Mouse (Mus musculus) forebrain, embryonic 15.5 days (tissue): Measurements from ENCODE around the gene Fgf8. TPM values are rescaled to one million over a fixed set of nuclear protein-coding genes. Genes with fewer than 3 reads are reported as not detected.

Experiments used
- ATAC-seq: fragments of 200-750 bp; cut with Nextera tagmentation; replicated peaks from 2 replicates; pipeline ENCODE4 v1.8.0; 2017; ENCODE audit warnings: mild to moderate bottlenecking, moderate TSS enrichment, moderate library complexity
- H3K27ac ChIP-seq: fragments of 300-500 bp; sonication (generic); replicated peaks from 2 replicates; pipeline ENCODE4 v1.5.1; 2015; ENCODE audit warnings: mild to moderate bottlenecking, inconsistent platforms
- H3K27me3 ChIP-seq: fragments of 300-500 bp; sonication (generic); 2 replicates; pipeline ENCODE4 v1.6.1; 2015; ENCODE audit warnings: inconsistent platforms
- H3K36me3 ChIP-seq: fragments of 300-500 bp; sonication (generic); 2 replicates; pipeline ENCODE4 v1.6.1; 2015; ENCODE audit warnings: mild to moderate bottlenecking, inconsistent platforms
- H3K4me1 ChIP-seq: fragments of 300-500 bp; sonication (generic); 2 replicates; pipeline ENCODE4 v1.6.1; 2015; ENCODE audit warnings: inconsistent platforms
- H3K4me2 ChIP-seq: fragments of 300-500 bp; sonication (generic); replicated peaks from 2 replicates; pipeline ENCODE4 v1.6.1; 2015; ENCODE audit warnings: mild to moderate bottlenecking, inconsistent platforms
- H3K4me3 ChIP-seq: fragments of 300-500 bp; sonication (generic); 2 replicates; pipeline ENCODE4 v1.5.1; 2015; ENCODE audit warnings: mild to moderate bottlenecking, inconsistent platforms
- H3K9ac ChIP-seq: fragments of 300-500 bp; sonication (generic); replicated peaks from 2 replicates; pipeline ENCODE4 v1.6.1; 2015; ENCODE audit warnings: mild to moderate bottlenecking, inconsistent platforms
- H3K9me3 ChIP-seq: fragments of 300-500 bp; sonication (generic); 2 replicates; pipeline ENCODE4 v1.6.1; 2016; ENCODE audit warnings: inconsistent platforms
- WGBS: fragments of 180-500 bp; shearing (Covaris S2); methylation state at CpG from one replicate; pipeline ENCODE4 v1.1.7; 2015; ENCODE audit warnings: mixed read lengths; 5-methylcytosine and 5-hydroxymethylcytosine counted together
- polyA plus RNA-seq: library from polyadenylated mRNA; unstranded; fragments of >200 nt; fragmentation: Nextera tagmentation; extraction: Ambion mirVana; gene quantifications from 2 replicates; pipeline ENCODE4 v1.2.1, GENCODE M21; 2015

The Fgf8 gene
- polyA plus RNA-seq, 1 experiment from 2014 or later, result 0.90 TPM

DNA sequence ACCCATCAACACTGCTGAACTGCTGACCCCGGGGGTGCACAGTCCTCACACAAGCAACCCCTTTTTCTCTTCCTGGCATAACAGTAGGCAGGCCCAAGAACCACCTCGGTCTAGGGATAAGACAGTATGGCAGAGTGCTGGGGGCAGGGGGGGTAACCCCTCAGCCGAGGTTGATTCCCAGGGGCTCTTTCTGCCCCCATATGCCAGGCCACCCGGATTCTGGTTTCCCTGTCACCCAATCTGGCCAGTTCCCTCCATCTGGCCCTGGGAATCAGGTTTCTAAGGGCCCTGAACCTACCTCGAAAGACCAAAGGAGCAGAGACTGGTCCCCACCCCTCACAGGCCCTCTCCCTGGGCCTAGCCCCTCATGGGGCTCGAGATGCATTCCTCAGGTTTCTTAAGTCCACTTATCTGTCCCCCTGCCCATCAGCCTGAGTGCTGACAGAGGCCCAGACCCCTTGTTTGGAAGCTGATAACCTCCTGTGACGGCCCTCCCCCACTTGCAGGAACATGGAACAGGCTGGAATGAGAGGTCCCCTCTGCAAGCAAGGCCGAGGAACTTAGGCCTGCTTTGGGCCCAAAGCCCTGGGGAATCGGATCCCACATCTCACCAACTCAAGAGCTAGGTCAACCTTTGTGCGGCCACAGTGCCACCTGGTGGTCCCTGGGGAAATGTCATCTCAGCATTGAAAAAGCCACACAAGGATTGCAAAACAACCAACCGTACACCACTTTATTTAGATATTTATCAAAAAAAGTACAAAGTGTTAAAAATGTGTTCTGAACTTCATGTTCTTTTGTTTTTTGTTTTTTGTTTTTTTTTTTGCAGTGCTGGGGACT is 4.5 kb upstream of the Fgf8 start:
- peaks cover 11% of the 10 kb centered on the region for H3K36me3 ChIP-seq
- H3K4me3 ChIP-seq, result no peak overlapping the region
- H3K27me3 ChIP-seq, result peaks cover 42% of the 10 kb centered on the region
- no peak overlapping the region for H3K9ac ChIP-seq
- 37% methylated on average over 11 of the region's 11 CpGs for WGBS
- ATAC-seq, result peak; percentile 32; the same call in 1 of the 2 replicates
- H3K9me3 ChIP-seq, result no peaks in the 10 kb centered on the region
- H3K27ac ChIP-seq, result no peak overlapping the region
- no peak overlapping the region for H3K4me2 ChIP-seq
- peaks cover 46% of the 10 kb centered on the region for H3K4me1 ChIP-seq

DNA sequence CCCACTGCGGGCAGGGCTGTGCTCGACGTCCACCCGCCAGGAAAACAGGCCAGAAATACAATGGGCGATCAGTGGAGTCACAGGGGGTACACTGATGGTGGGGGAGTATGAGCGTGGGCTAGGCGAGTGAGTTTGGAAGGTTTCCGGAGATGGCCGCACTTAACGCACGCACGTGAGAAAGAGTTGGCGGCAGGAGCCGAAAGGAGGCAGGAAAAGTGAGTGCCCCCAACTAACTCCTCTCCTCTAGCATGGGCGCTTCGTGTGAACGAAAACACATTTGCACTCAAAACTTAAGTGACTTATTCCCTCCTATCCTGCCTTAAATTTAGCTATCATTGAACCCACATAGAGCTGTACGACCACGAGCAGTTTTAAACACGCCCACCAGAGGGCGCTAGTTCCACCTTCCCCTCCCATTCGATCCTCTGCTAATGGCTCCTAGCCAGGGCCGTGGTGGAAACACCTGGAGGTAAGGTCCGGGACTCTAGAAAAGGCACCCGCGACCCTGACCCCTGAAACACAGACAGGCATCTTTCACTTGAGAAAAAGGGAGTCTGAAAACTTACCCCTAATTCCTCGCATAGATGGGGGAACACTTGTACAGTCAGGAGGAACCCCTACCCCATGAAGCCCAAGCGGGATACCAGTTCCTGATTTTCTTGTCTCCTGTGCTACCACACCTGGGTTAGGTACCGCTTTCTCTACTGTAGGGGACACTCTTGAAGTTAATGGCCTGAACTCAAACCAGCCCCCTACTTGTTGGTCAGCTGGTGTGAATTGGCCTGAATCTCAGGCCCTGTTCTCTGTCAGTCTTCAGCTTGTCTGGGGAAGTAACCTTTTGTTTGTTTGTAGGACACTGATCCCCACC is 3.7 kb upstream of the Fgf8 start:
- H3K9me3 ChIP-seq, result no peaks in the 10 kb centered on the region
- no peak for ATAC-seq
- 10% methylated on average over 29 of the region's 29 CpGs for WGBS

DNA sequence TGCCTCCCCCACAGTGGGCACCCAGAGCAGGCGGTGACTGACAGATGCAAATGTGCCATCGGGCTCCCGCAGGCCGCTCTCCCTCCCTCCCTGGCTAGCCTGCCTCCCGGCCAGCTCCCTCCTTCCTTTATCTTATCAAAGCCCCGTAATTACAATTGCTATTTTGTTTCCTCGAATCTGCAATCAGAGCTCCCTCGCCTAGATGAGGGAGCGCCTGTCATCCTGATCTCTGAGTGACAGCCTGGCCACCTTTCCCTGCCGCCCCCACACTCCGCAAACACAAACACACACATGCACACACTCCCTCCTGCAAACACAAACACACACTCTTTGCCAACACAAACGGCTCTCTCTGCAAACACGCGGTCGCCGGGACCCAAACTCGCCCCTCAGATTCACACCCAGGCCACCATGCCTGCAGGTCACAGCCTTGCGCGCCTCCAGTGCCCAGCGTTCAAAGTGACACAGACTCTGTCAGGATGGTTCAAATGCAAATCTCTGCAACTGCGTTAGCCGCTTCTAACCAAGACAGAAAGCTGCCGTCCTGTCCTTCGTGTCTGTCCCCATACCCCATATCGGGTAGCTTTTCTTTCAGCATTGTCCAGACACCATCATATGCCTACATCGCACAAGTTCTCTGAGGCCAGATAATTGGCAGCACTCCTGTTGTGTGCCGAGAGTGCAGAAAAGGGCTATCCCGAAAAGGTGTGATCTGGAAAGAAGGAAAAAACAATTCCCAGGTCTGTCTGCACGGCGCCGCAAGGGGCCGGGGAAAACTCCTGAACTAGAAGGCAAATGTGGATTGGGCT is 2.8 kb upstream of the Fgf8 start:
- Histone ChIP-seq H3K4me1 (peaks cover 56% of the 10 kb centered on the region), H3K4me3 (no peak overlapping the region), H3K9me3 (no peaks in the 10 kb centered on the region), H3K4me2 (no peak overlapping the region), H3K9ac (no peak overlapping the region), H3K36me3 (no peaks in the 10 kb centered on the region; the same call in 1 of the 2 replicates), H3K27ac (no peak overlapping the region), H3K27me3 (peaks cover 59% of the 10 kb centered on the region)
- no peak for ATAC-seq
- WGBS, result 2% methylated on average over 32 of the region's 32 CpGs

More for the DNA sequence above, 3.7 kb upstream of the Fgf8 start:
- H3K4me2 ChIP-seq, result no peak overlapping the region
- H3K4me1 ChIP-seq, result peaks cover 54% of the 10 kb centered on the region
- no peak overlapping the region for H3K4me3 ChIP-seq
- H3K9ac ChIP-seq, result no peak overlapping the region
- no peak overlapping the region for H3K27ac ChIP-seq
- peaks cover 51% of the 10 kb centered on the region for H3K27me3 ChIP-seq
- peaks cover 3% of the 10 kb centered on the region for H3K36me3 ChIP-seq

DNA sequence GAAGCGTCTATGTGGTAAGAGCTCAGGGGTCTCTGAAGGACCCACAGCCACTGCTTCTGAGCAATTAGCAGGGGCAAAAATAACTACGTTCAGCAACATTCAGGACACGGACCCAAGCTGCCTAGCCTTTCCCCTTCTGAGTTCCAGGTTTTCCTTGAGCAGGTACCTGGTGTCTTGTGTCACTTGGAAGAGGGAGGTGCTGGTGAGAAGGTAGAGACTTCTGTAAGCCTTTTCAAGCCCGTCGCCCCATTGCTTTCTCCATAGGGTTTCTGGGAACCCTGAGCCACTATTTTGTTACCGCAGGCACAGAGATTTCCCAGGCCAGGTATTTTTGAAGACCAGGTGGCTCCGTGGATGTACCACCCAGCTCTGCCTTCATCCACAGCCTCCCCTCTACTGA is 904 bp upstream of the Fgf8 start:
- peaks cover 45% of the 10 kb centered on the region for H3K4me1 ChIP-seq
- H3K4me2 ChIP-seq, result no peak overlapping the region
- no peak for ATAC-seq
- H3K36me3 ChIP-seq, result no peaks in the 10 kb centered on the region
- no peak overlapping the region for H3K27ac ChIP-seq
- H3K4me3 ChIP-seq, result no peak overlapping the region; the same call in 1 of the 2 replicates
- no peaks in the 10 kb centered on the region for H3K9me3 ChIP-seq
- no peak overlapping the region for H3K9ac ChIP-seq
- WGBS, result 16% methylated on average over 7 of the region's 7 CpGs
- H3K27me3 ChIP-seq, result peaks cover 74% of the 10 kb centered on the region

DNA sequence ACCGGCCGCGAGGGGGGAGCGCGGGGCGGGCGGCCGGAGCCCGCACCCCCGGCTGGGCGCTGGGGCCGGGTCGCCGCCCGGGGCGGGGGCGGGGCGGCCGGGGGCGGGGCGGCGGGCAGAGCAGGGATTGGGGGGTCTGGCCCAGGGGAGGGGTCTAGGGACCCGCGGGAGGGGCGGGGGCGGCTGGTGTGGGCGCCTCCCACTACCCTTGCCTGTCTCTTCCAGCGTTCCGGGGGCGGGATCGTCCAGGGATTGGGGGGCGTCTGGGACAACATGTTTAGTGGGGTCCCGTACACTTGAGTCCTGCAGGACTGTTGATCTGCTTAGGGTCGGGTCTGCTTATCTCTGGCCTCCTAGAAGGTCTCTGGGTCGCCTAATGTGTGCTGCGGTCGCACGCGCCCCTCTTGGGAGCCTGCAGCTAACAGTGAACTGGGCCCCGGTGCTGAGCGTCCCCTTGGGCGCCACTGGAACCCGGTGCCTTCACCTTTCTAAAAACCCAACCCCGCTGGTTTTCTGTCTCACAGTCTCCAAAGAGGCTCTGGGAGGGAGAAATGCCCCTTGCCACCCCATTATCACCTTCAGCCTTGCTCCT is 365 bp upstream of the Fgf8 start:
- peaks cover 79% of the 10 kb centered on the region for H3K27me3 ChIP-seq
- peaks cover 40% of the 10 kb centered on the region for H3K4me1 ChIP-seq
- 3% methylated on average over 20 of the region's 44 CpGs for WGBS
- no peak for ATAC-seq
- H3K36me3 ChIP-seq, result no peaks in the 10 kb centered on the region
- peak overlapping the region; percentile 28; the same call in 1 of the 2 replicates for H3K9ac ChIP-seq
- H3K9me3 ChIP-seq, result no peaks in the 10 kb centered on the region
- peak overlapping the region; percentile 41 for H3K4me3 ChIP-seq
- H3K4me2 ChIP-seq, result peak overlapping the region; percentile 68
- no peak overlapping the region for H3K27ac ChIP-seq

DNA sequence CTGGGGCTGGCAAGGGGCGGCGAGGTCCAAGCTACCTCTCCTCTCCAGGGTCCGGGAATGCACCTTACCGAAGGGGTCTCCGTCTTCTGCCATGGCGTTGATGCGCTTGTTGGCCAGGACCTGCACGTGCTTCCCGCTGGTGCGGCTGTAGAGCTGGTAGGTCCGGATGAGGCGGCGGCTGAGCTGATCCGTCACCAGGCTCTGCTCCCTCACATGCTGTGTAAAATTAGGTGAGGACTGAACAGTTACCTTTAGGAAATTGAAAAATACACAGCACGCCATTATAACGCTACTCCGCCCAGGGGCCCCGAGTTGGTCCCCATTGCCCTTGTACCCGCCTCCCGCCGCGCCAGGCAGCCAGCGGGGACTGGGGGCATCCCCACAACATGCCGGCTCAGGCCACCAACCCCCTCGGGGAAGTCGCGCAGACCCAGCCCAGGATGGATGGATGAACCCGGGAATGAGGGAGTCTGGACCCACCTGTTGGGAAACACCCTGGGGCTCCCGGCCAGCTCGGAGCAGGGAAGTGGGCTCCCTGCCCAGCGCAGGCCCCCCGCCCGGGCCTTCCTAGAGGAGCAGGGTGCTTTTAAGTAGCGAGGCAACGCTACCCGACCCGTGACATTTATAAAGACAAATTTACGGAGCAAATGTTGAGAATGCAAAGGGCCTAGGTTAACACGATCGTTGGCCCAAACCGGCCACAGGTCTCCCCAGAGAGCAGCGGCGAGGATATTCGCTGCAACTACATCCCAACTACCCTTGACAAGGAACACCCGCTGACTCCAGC is 1.1 kb downstream of the Fgf8 start:
- 1% methylated on average over 45 of the region's 45 CpGs for WGBS
- Histone ChIP-seq H3K4me2 (no peak overlapping the region), H3K27ac (no peak overlapping the region), H3K4me1 (peaks cover 43% of the 10 kb centered on the region), H3K9me3 (no peaks in the 10 kb centered on the region), H3K36me3 (no peaks in the 10 kb centered on the region), H3K4me3 (peak overlapping the region; percentile 41; the same call in 1 of the 2 replicates), H3K9ac (no peak overlapping the region), H3K27me3 (peaks cover 93% of the 10 kb centered on the region)
- no peak for ATAC-seq

DNA sequence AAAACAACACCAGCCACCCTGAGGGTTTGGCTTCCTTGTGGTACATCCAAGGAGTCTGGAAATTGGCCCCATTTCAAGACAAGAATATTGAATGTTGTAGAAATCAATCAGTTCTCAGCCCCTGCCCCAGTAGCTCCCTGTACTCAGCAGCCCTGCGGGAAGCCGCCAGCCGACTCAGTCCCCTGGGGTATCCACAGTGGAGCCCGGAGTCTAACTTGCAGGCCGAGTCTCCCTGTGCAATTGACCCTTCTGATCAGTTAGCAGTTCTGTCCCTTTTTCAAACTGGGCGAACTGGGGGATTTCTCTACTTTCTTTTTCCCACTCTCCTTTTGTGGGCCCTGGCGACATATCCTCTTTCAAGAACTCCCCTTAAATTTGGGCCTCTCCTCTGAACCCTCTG is 1.9 kb downstream of the Fgf8 start:
- Histone ChIP-seq H3K27ac (no peak overlapping the region), H3K4me1 (peaks cover 40% of the 10 kb centered on the region), H3K27me3 (peaks cover 93% of the 10 kb centered on the region), H3K4me2 (no peak overlapping the region), H3K9me3 (no peaks in the 10 kb centered on the region), H3K9ac (no peak overlapping the region), H3K4me3 (no peak overlapping the region), H3K36me3 (no peaks in the 10 kb centered on the region)
- no peak for ATAC-seq
- 0% methylated on average over 7 of the region's 7 CpGs for WGBS

DNA sequence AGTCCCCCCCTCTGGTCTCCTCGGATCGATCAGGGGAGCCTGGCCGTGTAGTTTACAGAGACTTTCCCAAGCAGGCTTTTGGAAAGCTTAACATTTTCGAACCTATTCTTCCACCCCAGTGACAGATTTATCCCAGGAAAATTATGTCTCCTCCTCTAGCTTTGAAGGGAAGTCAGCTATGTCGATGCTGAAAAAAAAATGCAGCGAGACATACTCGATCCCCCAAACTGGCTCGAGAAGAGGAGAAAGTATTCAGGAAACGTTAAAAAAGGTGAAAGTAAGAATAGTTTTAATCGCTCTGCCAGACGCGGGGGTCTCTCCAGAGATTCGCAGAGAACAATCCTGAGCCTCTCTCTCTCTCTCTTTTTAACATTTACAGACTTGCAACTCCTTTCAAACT is 2.5 kb downstream of the Fgf8 start:
- Histone ChIP-seq H3K4me2 (no peak overlapping the region), H3K9me3 (no peaks in the 10 kb centered on the region), H3K4me3 (no peak overlapping the region), H3K4me1 (peaks cover 34% of the 10 kb centered on the region), H3K36me3 (no peaks in the 10 kb centered on the region), H3K9ac (no peak overlapping the region), H3K27me3 (peaks cover 93% of the 10 kb centered on the region), H3K27ac (no peak overlapping the region)
- no peak for ATAC-seq
- WGBS, result 5% methylated on average over 13 of the region's 13 CpGs

DNA sequence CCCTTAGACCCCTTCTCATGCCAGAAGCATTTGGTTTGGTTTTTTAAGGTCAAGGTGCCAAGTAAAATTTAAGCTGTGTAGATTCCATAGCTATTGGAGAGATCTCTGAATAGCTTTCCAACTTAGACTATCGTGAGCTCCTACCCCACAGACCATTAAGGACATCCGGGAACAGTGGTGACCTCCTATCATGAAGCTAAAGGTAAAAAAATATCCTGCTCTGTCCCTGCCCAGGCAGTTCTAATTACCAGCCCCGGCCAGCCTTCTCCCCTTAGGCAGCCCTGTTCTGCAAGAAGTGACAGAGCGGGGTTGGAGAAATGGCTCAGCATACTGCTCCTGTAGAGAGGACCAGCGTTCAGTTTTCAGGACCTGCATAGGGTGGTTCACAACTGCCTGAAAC is 4.2 kb downstream of the Fgf8 start:
- no peak overlapping the region for H3K4me3 ChIP-seq
- H3K36me3 ChIP-seq, result no peaks in the 10 kb centered on the region
- peaks cover 92% of the 10 kb centered on the region for H3K27me3 ChIP-seq
- H3K4me2 ChIP-seq, result no peak overlapping the region
- ATAC-seq, result no peak
- no peak overlapping the region for H3K9ac ChIP-seq
- WGBS, result 50% methylated on average over 5 of the region's 5 CpGs
- peaks cover 30% of the 10 kb centered on the region for H3K4me1 ChIP-seq
- H3K9me3 ChIP-seq, result no peaks in the 10 kb centered on the region
- H3K27ac ChIP-seq, result no peak overlapping the region

DNA sequence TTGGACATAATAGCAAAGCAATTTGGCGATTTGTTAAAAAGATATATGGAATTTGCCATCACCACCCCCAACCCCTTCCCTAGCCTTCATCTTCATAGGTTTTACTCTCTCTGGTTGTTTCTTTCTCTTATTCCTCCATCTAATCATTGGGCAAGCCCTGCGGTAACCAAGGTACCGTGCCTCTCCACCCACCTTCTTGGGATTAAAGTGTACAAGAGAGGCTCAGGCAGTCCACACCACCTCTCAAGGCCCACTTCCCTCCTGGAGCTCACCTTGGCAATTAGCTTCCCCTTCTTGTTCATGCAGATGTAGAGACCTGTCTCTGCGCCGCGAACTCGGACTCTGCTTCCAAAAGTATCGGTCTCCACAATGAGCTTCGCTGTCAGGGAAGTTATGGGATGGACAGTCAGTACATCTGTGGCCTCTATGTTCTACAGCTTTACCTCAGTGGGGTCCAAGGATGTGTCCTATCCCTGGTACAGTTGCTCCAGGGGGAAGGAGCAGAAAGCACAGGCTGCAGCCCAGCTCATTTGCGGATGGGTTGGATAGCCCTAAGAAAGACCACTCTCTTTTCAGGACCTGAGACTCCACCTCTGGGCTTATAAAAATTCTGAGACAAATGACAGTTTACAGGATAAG is 4.8 kb downstream of the Fgf8 start:
- H3K27ac ChIP-seq, result no peak overlapping the region
- no peak overlapping the region for H3K4me2 ChIP-seq
- no peaks in the 10 kb centered on the region for H3K36me3 ChIP-seq
- 60% methylated on average over 10 of the region's 10 CpGs for WGBS
- no peak overlapping the region for H3K4me3 ChIP-seq
- no peak for ATAC-seq
- H3K27me3 ChIP-seq, result peaks cover 91% of the 10 kb centered on the region
- peaks cover 27% of the 10 kb centered on the region for H3K4me1 ChIP-seq
- H3K9ac ChIP-seq, result no peak overlapping the region
- H3K9me3 ChIP-seq, result no peaks in the 10 kb centered on the region
